Mouse (Mus musculus): ENCODE results near the gene Smim5.

The Smim5 gene

GRCm38 (mm10) chr11:115898446-115898845 is 1.3 kb upstream of the Smim5 start:
- no peak for DNase-seq

DNA sequence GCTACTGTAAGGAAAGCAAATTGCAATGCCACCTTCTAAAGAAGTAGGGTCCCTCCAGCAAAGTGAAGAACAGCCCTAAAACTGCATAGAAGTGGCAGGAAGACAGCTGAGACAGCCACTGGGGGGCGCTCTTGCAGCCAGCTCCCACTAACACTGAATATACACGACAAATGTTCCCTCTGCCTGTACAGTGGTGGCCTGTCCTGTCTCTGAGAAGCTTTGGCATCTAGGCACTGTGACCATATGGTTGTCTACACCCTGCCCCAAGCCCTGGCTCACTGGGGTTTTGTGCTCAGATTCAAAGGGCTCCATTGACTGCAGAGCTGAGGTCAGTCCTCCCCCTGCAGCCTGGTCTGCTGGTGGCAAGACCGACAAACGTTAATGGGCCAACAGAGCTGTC is 880 bp upstream of the Smim5 start:
- DNase-seq, result no peak

DNA sequence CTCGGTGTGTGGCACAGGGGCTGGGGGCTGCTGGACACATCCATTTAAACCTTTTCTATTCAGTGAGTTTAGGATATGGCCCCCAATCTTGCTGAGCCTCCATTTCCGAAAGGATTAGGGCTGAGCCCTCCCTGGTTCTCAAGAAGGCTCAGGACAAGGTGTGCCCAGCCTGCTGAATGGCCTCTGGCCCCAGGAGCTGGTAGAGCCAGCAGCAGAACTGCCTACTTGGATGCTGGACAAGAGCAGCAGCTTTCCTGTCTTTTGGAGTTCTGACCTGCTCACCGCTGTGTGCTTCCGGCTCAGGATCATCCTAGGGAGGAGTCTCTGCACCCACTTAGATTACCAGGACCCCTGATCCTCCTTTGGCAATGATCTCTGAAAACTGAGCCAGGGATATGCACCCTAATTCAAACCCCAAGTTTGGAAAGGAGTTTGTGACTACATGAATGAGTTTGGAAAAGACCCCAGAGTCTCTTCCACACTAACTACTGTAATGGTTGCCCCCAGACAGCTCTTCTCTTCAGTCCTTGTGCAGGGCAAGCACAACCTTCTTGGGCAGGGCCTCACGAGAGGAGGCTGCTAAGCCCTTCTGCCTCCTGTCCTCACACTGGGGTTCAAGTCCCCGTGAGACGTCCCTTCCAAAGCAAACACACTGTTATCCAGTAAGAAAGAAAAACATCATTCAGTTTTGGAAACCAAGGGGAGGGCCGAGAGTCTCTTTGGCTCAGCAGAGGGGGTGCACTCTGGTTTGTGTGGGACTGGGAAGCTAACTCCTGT is 983 bp downstream of the Smim5 start:
- DNase-seq, result no peak

- DNase-seq, result no peak
These were observed 1.8 kb downstream of the Smim5 start for GRCm38 (mm10) chr11:115901338-115902161.

GRCm38 (mm10) chr11:115902177-115902576 is 2.4 kb downstream of the Smim5 start:
- DNase-seq, result no peak

- no peak for DNase-seq
These were observed 3.1 kb downstream of the Smim5 start for GRCm38 (mm10) chr11:115902831-115903230.

DNA sequence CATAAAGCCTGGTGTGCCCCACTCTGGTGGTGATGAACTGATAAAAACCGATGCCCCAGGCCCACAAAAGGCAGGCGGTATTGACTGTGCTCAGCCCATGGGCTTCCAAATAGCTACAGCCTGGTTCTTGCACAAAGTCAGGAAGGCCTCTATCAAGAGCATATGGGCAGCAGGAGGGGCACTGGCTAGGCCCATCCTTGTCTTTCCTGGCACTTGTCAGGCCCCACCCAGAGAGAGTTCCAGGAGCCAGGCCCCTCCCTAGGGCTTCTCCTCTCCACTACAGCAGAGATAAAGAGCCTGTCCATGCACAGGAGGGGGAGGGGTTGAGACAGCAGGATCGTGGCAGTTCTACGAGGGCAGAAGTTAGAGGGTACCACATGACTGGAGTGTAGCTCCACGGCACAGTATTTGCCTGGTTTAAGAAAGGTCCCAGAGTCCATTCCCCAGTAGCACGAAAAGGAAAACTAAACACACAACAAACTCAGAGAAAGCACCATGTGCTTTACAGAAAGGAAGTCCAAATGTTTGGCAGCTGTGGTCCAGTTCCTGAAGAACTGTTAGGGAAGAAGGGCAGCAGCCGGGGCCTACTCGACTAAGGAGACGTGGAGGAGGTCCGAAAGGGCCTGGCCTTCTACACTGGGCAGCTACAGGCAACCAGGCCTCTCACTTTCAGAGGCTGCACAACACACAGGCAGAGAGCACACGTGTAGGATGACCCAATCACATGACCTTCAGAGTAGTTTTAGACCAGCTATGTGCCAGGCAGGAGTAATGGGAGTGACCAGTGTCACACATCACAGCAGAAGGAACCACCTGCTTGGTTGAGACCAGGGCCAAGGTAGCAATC is 3.8 kb downstream of the Smim5 start:
- no peak for DNase-seq

GRCm38 (mm10) chr11:115904231-115904955 is 4.6 kb downstream of the Smim5 start:
- DNase-seq, result peak; percentile 63

DNA sequence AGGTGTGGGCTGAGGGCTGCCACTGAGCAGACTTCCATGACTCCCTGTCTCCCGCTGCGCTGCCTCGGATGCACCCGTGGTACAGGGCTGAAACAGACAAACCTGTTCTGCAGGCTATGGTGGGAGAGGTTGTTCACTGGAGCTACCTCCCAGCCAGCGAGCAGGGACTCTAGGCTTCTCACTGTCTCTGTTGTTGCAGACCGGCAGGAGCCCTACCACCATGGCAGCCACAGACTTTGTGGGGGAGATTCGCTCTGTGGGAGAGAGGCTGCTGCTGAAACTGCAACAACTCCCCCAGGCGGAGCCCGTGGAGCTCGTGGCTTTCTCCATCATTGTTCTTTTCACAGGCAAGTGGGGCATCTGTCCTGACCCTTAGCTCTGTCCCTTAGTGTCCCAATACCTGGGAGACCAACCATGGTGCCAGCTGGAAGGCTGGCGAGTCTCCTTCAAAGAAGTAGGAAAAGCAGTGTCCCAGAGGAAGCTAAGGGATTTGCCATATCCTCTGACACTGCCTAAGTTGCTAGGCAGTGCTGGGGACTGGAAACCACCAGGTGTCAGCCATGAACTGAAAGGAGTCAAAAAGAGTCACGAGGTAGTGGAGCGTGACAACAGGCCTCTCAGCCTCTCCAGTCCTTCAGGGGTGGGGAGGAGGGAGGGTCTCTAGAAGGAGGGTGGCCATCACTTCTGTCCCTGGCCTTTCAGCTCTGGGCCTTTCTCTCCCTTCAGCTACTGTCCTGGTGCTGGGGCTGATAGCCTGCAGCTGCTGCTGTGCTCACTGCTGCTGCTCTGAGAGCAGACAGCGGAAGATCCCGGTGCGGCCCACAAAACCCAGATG is 5.4 kb downstream of the Smim5 start:
- DNase-seq, result no peak

GRCm38 (mm10) chr11:115906116-115906515 is 6.3 kb downstream of the Smim5 start:
- peak; percentile 73 for DNase-seq

DNA sequence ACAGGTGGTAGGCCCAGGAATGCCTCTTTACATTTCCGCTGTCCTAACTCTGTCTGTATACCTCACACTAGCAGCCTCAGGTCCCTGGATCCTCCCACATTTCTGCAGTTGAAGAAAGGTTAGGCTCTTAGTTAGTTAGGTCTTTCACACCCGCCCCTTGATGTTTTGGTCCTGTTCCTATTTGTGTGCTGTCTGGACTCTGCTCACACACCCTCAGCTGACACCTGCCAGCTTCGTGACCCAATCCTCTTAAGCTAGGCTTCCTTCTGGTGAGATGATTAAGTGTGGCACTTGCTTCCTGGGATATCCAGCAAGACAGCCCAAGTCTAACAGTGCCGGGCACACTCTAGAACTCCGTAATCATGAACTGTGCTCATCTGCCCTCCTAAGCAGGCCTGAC is 6.8 kb downstream of the Smim5 start:
- DNase-seq, result peak; percentile 51

- DNase-seq, result peak; percentile 35
These were observed 11.4 kb downstream of the Smim5 start for GRCm38 (mm10) chr11:115911134-115911561.

DNA sequence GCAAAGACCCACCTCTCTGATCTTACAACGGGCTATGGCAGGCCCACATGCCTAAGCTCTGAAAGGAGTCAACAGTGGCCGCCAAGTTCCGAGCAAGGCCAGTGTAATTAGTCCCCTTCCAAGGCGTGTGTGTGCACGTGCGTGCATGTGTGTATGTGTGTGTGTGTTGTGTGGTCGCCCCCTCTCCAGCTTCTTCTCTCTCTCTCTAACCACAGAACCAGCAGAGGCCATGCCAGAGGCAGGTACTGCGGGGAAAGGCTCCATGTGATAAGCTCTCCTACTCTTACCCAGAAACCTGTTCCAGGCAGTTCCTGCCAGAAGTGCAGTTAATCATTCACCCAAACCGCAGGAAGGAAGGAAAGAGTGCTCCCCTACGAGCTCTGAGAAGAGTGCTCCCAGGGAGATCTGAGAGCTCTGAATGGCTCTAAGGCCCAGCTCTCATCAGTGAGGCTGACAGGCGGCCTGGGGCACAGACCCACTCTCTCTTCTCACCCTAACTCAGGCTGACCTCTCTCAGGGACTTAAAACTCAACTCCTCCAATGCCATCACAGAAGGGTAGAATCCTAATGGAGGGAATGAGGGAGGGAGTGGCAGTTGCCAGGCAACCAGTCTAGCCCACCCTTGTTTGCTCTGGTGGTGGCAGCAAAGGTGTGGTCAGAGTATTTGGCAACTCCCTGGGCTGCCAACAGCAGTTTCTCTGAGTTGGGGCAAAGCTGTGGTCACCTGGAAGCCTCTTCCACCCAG is 12.0 kb downstream of the Smim5 start, which contains the start of gene Smim6:
Smim6 (plus strand) TSS at position 386 of the 745 bp plus-strand sequence.
- peak; percentile 83 for DNase-seq

- no peak for DNase-seq
These were observed 16.8 kb downstream of the Smim5 start for GRCm38 (mm10) chr11:115916579-115916978.

GRCm38 (mm10) chr11:115918637-115919036 is 18.9 kb downstream of the Smim5 start:
- DNase-seq, result no peak

GRCm38 (mm10) chr11:115919073-115919472 is 19.3 kb downstream of the Smim5 start:
- DNase-seq, result no peak

GRCm38 (mm10) chr11:115920110-115920818 is 20.5 kb downstream of the Smim5 start:
- peak; percentile 42 for DNase-seq

DNA sequence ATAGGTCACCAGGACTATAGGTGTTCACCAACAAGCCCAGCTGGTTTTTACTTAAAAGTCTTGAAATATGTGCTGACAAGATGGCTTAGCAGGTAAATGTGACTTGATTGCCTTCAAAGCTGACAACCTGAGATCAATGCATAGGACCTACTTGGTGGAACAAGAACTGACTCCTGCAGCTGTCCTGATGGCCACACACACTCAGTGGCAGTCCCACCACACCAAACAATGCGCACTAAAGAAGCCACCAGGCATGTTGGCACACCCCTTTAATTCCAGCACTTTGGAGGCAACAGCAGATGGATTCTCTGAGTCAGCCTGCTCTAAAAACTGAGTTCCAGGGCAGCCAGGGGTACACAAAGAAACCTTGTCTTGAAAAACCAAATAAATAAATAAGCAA is 22.2 kb downstream of the Smim5 start:
- no peak for DNase-seq

DNA sequence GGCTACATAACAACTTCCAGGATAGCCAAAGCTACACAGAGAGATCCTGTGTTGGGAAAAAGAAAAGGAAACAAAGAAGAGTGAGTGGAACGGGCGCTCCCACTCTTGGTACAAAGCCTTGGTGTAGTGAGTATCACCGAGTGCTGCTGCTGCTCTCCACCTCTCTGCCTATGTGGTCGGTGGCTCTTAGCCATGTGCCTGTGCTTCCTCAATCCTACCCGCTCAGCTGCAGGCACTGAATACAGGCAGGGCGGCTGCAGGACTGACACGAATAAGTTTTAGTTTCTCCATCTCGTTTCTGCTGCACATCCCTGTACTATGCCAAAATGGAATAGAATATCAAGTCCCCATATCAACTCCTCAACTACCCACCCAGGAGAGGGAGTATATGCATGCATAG is 29.3 kb downstream of the Smim5 start:
- DNase-seq, result no peak

- DNase-seq, result no peak
These were observed 30.1 kb downstream of the Smim5 start for GRCm38 (mm10) chr11:115929818-115930217.

Data from kidney, adult 11 months (tissue).